Mouse (Mus musculus) lung, embryonic 15.5 days (tissue): ENCODE data around the gene Gimap4. TPM values are rescaled to one million over a fixed set of nuclear protein-coding genes. Genes with fewer than 3 reads are reported as not detected.

Source experiments
- ATAC-seq: fragments of 200-750 bp; cut with Nextera tagmentation; 2 replicates; pipeline ENCODE4 v1.8.0; 2017; ENCODE audit warnings: moderate number of reproducible peaks, borderline replicate concordance; ENCODE audit not compliant: low FRiP score, low TSS enrichment; ENCODE audit errors: extremely low read depth
- H3K27ac ChIP-seq: fragments of 300-500 bp; sonication (generic); 2 replicates; pipeline ENCODE4 v1.5.1; 2015; ENCODE audit warnings: moderate library complexity, mild to moderate bottlenecking, inconsistent platforms
- H3K27me3 ChIP-seq: fragments of 300-500 bp; sonication (generic); 2 replicates; pipeline ENCODE4 v1.6.1; 2015; ENCODE audit warnings: inconsistent platforms
- H3K36me3 ChIP-seq: fragments of 300-500 bp; sonication (generic); 2 replicates; pipeline ENCODE4 v1.6.1; 2015; ENCODE audit warnings: inconsistent platforms
- H3K4me1 ChIP-seq: fragments of 300-500 bp; sonication (generic); 2 replicates; pipeline ENCODE4 v1.6.1; 2015; ENCODE audit warnings: inconsistent platforms
- H3K4me2 ChIP-seq: fragments of 300-500 bp; sonication (generic); 2 replicates; pipeline ENCODE4 v1.6.1; 2015; ENCODE audit warnings: inconsistent platforms, mild to moderate bottlenecking, moderate library complexity
- H3K4me3 ChIP-seq: fragments of 300-500 bp; sonication (generic); 2 replicates; pipeline ENCODE4 v1.5.1; 2015; ENCODE audit warnings: mild to moderate bottlenecking, inconsistent platforms
- H3K9ac ChIP-seq: fragments of 300-500 bp; sonication (generic); 2 replicates; pipeline ENCODE4 v1.6.1; 2015; ENCODE audit warnings: inconsistent platforms
- H3K9me3 ChIP-seq: fragments of 300-500 bp; sonication (generic); 2 replicates; pipeline ENCODE4 v1.6.1; 2016; ENCODE audit warnings: inconsistent platforms
- WGBS: fragments of 180-500 bp; shearing (Covaris S2); methylation state at CpG from one replicate; pipeline ENCODE4 v1.1.7; 2015; 5-methylcytosine and 5-hydroxymethylcytosine counted together
- polyA plus RNA-seq: library from polyadenylated mRNA; unstranded; fragments of >200 nt; fragmentation: Nextera tagmentation; extraction: Ambion mirVana; gene quantifications from 2 replicates; pipeline ENCODE4 v1.2.1, GENCODE M21; 2015

Gimap4 gene
- 45.0 and 46.6 TPM in 2 replicates for polyA plus RNA-seq

- Histone ChIP-seq H3K9me3 (no peaks in the 10 kb centered on the region), H3K9ac (no peak within 1 kb of the TSS), H3K4me1 (no peaks in the 10 kb centered on the region), H3K27me3 (no peaks in the 10 kb centered on the region), H3K36me3 (no peaks in the 10 kb centered on the region), H3K4me2 (peak within 1 kb of the TSS; percentile 16; the same call in 1 of the 2 replicates), H3K27ac (peak within 1 kb of the TSS; percentile 66), H3K4me3 (peak within 1 kb of the TSS; percentile 7; the same call in 1 of the 2 replicates)
- ATAC-seq = no peak
- 62% methylated on average over 5 of the region's 5 CpGs for WGBS
These were observed at the start of gene Gimap4 for GRCm38 (mm10) chr6:48684319-48684718. Gene Gimap4, plus strand, starts transcription at chr6:48684549.

GRCm38 (mm10) chr6:48635105-48635504 is 49.2 kb upstream of the Gimap4 start:
- 66% methylated on average over 2 of the region's 2 CpGs for WGBS
- Histone ChIP-seq H3K36me3 (no peaks in the 10 kb centered on the region), H3K4me1 (no peaks in the 10 kb centered on the region), H3K4me3 (no peak overlapping the region), H3K9ac (no peak overlapping the region), H3K4me2 (no peak overlapping the region), H3K9me3 (no peaks in the 10 kb centered on the region), H3K27ac (no peak overlapping the region), H3K27me3 (no peaks in the 10 kb centered on the region)
- ATAC-seq = no peak

- Histone ChIP-seq H3K9me3 (no peaks in the 10 kb centered on the region), H3K27ac (no peak overlapping the region), H3K4me1 (no peaks in the 10 kb centered on the region), H3K4me2 (no peak overlapping the region), H3K27me3 (no peaks in the 10 kb centered on the region), H3K9ac (no peak overlapping the region), H3K36me3 (no peaks in the 10 kb centered on the region), H3K4me3 (no peak overlapping the region)
- ATAC-seq = no peak
- WGBS = 61% methylated on average over 6 of the region's 6 CpGs
These were observed 47.8 kb upstream of the Gimap4 start for GRCm38 (mm10) chr6:48636515-48636914.

GRCm38 (mm10) chr6:48637811-48638500 is 46.4 kb upstream of the Gimap4 start:
- no peak overlapping the region for H3K9ac ChIP-seq
- no peaks in the 10 kb centered on the region for H3K27me3 ChIP-seq
- no peaks in the 10 kb centered on the region for H3K9me3 ChIP-seq
- H3K4me2 ChIP-seq = no peak overlapping the region
- 61% methylated on average over 6 of the region's 6 CpGs for WGBS
- ATAC-seq = no peak
- no peaks in the 10 kb centered on the region for H3K4me1 ChIP-seq
- H3K27ac ChIP-seq = no peak overlapping the region
- no peak overlapping the region for H3K4me3 ChIP-seq
- H3K36me3 ChIP-seq = no peaks in the 10 kb centered on the region

- no peak overlapping the region for H3K4me3 ChIP-seq
- ATAC-seq = no peak
- no peaks in the 10 kb centered on the region for H3K4me1 ChIP-seq
- H3K9ac ChIP-seq = no peak overlapping the region
- 65% methylated on average over 2 of the region's 2 CpGs for WGBS
- H3K4me2 ChIP-seq = no peak overlapping the region
- no peak overlapping the region for H3K27ac ChIP-seq
- no peaks in the 10 kb centered on the region for H3K9me3 ChIP-seq
- no peaks in the 10 kb centered on the region for H3K27me3 ChIP-seq
- no peaks in the 10 kb centered on the region for H3K36me3 ChIP-seq
These were observed 45.8 kb upstream of the Gimap4 start for GRCm38 (mm10) chr6:48638553-48638952.

GRCm38 (mm10) chr6:48641391-48641790 is 43.0 kb upstream of the Gimap4 start:
- H3K9ac ChIP-seq = no peak overlapping the region
- no peaks in the 10 kb centered on the region for H3K9me3 ChIP-seq
- H3K36me3 ChIP-seq = no peaks in the 10 kb centered on the region
- 54% methylated on average over 6 of the region's 6 CpGs for WGBS
- no peak overlapping the region for H3K27ac ChIP-seq
- ATAC-seq = no peak
- H3K4me3 ChIP-seq = no peak overlapping the region
- H3K27me3 ChIP-seq = no peaks in the 10 kb centered on the region
- H3K4me2 ChIP-seq = no peak overlapping the region
- H3K4me1 ChIP-seq = 0 out of 2 replicates have a peak, but pooled peaks cover 4% of the 10 kb centered on the region

- H3K27me3 ChIP-seq = no peaks in the 10 kb centered on the region
- H3K9ac ChIP-seq = no peak overlapping the region
- no peak overlapping the region for H3K27ac ChIP-seq
- no peak for ATAC-seq
- no peaks in the 10 kb centered on the region for H3K9me3 ChIP-seq
- H3K4me1 ChIP-seq = 0 out of 2 replicates have a peak, but pooled peaks cover 4% of the 10 kb centered on the region
- no peak overlapping the region for H3K4me2 ChIP-seq
- no peak overlapping the region for H3K4me3 ChIP-seq
- 18% methylated on average over 4 of the region's 4 CpGs for WGBS
- H3K36me3 ChIP-seq = no peaks in the 10 kb centered on the region
These were observed 41.5 kb upstream of the Gimap4 start for GRCm38 (mm10) chr6:48642764-48643292.

GRCm38 (mm10) chr6:48645660-48646308 is 38.6 kb upstream of the Gimap4 start:
- H3K27me3 ChIP-seq = no peaks in the 10 kb centered on the region
- no peaks in the 10 kb centered on the region for H3K9me3 ChIP-seq
- no peak for ATAC-seq
- H3K4me3 ChIP-seq = no peak overlapping the region
- H3K4me2 ChIP-seq = no peak overlapping the region
- H3K27ac ChIP-seq = no peak overlapping the region
- H3K9ac ChIP-seq = no peak overlapping the region
- 11% methylated on average over 12 of the region's 12 CpGs for WGBS
- H3K36me3 ChIP-seq = no peaks in the 10 kb centered on the region
- 0 out of 2 replicates have a peak, but pooled peaks cover 4% of the 10 kb centered on the region for H3K4me1 ChIP-seq

- Histone ChIP-seq H3K4me2 (no peak overlapping the region), H3K9me3 (no peaks in the 10 kb centered on the region), H3K36me3 (no peaks in the 10 kb centered on the region), H3K4me1 (0 out of 2 replicates have a peak, but pooled peaks cover 4% of the 10 kb centered on the region), H3K27me3 (no peaks in the 10 kb centered on the region), H3K27ac (no peak overlapping the region), H3K9ac (no peak overlapping the region), H3K4me3 (no peak overlapping the region)
- ATAC-seq = no peak
- WGBS = 78% methylated on average over 4 of the region's 4 CpGs
These were observed 38.0 kb upstream of the Gimap4 start for GRCm38 (mm10) chr6:48646309-48646690.

- peak within 1 kb of the TSS; percentile 28; the same call in 1 of the 2 replicates for H3K4me2 ChIP-seq
- H3K27ac ChIP-seq = no peak within 1 kb of the TSS
These were observed 37.4 kb upstream of the Gimap4 start, which contains the start of gene Gimap8 for GRCm38 (mm10) chr6:48646995-48647394. Gene Gimap8, plus strand, starts transcription at chr6:48647234.

GRCm38 (mm10) chr6:48647611-48648010 is 36.7 kb upstream of the Gimap4 start:
- no peak overlapping the region for H3K9ac ChIP-seq
- ATAC-seq = no peak
- no peaks in the 10 kb centered on the region for H3K36me3 ChIP-seq
- peak overlapping the region; percentile 28; the same call in 1 of the 2 replicates for H3K4me2 ChIP-seq
- H3K4me1 ChIP-seq = 0 out of 2 replicates have a peak, but pooled peaks cover 4% of the 10 kb centered on the region
- 0 out of 2 replicates have a peak overlapping the region, but pooled peaks have one; percentile 8 for H3K4me3 ChIP-seq
- 83% methylated on average over 2 of the region's 2 CpGs for WGBS
- no peaks in the 10 kb centered on the region for H3K27me3 ChIP-seq
- H3K27ac ChIP-seq = no peak overlapping the region
- H3K9me3 ChIP-seq = no peaks in the 10 kb centered on the region

More at GRCm38 (mm10) chr6:48646995-48647394, 37.4 kb upstream of the Gimap4 start, which contains the start of gene Gimap8:
- peak; percentile 58; the same call in 1 of the 2 replicates for ATAC-seq
- WGBS = 29% methylated on average over 3 of the region's 3 CpGs
- Histone ChIP-seq H3K9me3 (no peaks in the 10 kb centered on the region), H3K27me3 (no peaks in the 10 kb centered on the region), H3K4me3 (0 out of 2 replicates have a peak within 1 kb of the TSS, but pooled peaks have one; percentile 8), H3K4me1 (0 out of 2 replicates have a peak, but pooled peaks cover 4% of the 10 kb centered on the region), H3K36me3 (no peaks in the 10 kb centered on the region), H3K9ac (no peak within 1 kb of the TSS)

GRCm38 (mm10) chr6:48648779-48649178 is 35.6 kb upstream of the Gimap4 start:
- ATAC-seq = no peak
- no peaks in the 10 kb centered on the region for H3K36me3 ChIP-seq
- no peaks in the 10 kb centered on the region for H3K27me3 ChIP-seq
- 0 out of 2 replicates have a peak, but pooled peaks cover 4% of the 10 kb centered on the region for H3K4me1 ChIP-seq
- no peak overlapping the region for H3K4me3 ChIP-seq
- no peak overlapping the region for H3K9ac ChIP-seq
- no peaks in the 10 kb centered on the region for H3K9me3 ChIP-seq
- 90% methylated on average over 4 of the region's 4 CpGs for WGBS
- no peak overlapping the region for H3K27ac ChIP-seq
- no peak overlapping the region for H3K4me2 ChIP-seq
